Mouse (Mus musculus) stomach, embryonic 14.5 days (tissue): ENCODE data around the gene Sec24d. TPM values are rescaled to one million over a fixed set of nuclear protein-coding genes. Genes with fewer than 3 reads are reported as not detected.
A peak's percentile ranks its signal among the peaks of the same experiment; 100 is the strongest.

Source experiments
- ATAC-seq: fragments of 200-750 bp; cut with Nextera tagmentation; 2 replicates; pipeline ENCODE4 v1.8.0; 2017; ENCODE audit warnings: low read depth, moderate TSS enrichment; ENCODE audit not compliant: insufficient number of reproducible peaks, insufficient read depth, low FRiP score
- H3K27ac ChIP-seq: fragments of 300-500 bp; sonication (generic); 2 replicates; pipeline ENCODE4 v1.5.1; 2014; ENCODE audit warnings: mild to moderate bottlenecking, low read length, moderate library complexity, mixed read lengths
- H3K27me3 ChIP-seq: fragments of 300-500 bp; sonication (generic); 2 replicates; pipeline ENCODE4 v1.6.1; 2014; ENCODE audit warnings: low read length, control low read depth, mixed read lengths; ENCODE audit not compliant: control insufficient read depth, insufficient read depth
- H3K36me3 ChIP-seq: fragments of 300-500 bp; sonication (generic); 2 replicates; pipeline ENCODE4 v1.6.1; 2014; ENCODE audit warnings: mild to moderate bottlenecking, control low read depth, low read length, moderate library complexity, mixed read lengths; ENCODE audit not compliant: control insufficient read depth, insufficient read depth
- H3K4me1 ChIP-seq: fragments of 300-500 bp; sonication (generic); 2 replicates; pipeline ENCODE4 v1.6.1; 2014; ENCODE audit warnings: low read length, control low read depth, mixed read lengths; ENCODE audit not compliant: control insufficient read depth, insufficient read depth
- H3K4me2 ChIP-seq: fragments of 300-500 bp; sonication (generic); replicated peaks from 2 replicates; pipeline ENCODE4 v1.6.1; 2014; ENCODE audit warnings: low read depth, low read length, control low read depth
- H3K4me3 ChIP-seq: fragments of 300-500 bp; sonication (generic); 2 replicates; pipeline ENCODE4 v1.5.1; 2014; ENCODE audit warnings: low read depth, low read length, control low read depth
- H3K9ac ChIP-seq: fragments of 300-500 bp; sonication (generic); replicated peaks from 2 replicates; pipeline ENCODE4 v1.6.1; 2014; ENCODE audit warnings: low read depth, mild to moderate bottlenecking, control low read depth, low read length, moderate library complexity, mixed read lengths
- H3K9me3 ChIP-seq: fragments of 300-500 bp; sonication (generic); 2 replicates; pipeline ENCODE4 v1.6.1; 2016; ENCODE audit warnings: low read depth, low read length, control low read depth; ENCODE audit not compliant: control insufficient read depth
- WGBS: fragments of 180-500 bp; shearing (Covaris S2); extraction: QIAGEN DNeasy Blood & Tissue Kit; methylation state at CpG from one replicate; pipeline ENCODE4 v1.1.7; 2014; 5-methylcytosine and 5-hydroxymethylcytosine counted together
- polyA plus RNA-seq: library from polyadenylated mRNA; unstranded; fragments of >200 nt; fragmentation: Nextera tagmentation; extraction: Ambion mirVana; gene quantifications from 2 replicates; pipeline ENCODE4 v1.2.1, GENCODE M21; 2014

Gene Sec24d
- polyA plus RNA-seq, 1 experiment from 2014 or later = 96.9 TPM

GRCm38 (mm10) chr3:123336455-123336854 lies 69.2 kb downstream of the Sec24d start:
- Histone ChIP-seq H3K4me2 (no peak overlapping the region), H3K36me3 (peaks cover 9% of the 10 kb centered on the region; the same call in 1 of the 2 replicates), H3K27me3 (no peaks in the 10 kb centered on the region), H3K27ac (peak overlapping the region; percentile 89), H3K4me3 (no peak overlapping the region), H3K4me1 (peaks cover 43% of the 10 kb centered on the region), H3K9ac (no peak overlapping the region), H3K9me3 (no peaks in the 10 kb centered on the region)
- WGBS = 26% methylated on average over 7 of the region's 7 CpGs
- ATAC-seq = no peak

GRCm38 (mm10) chr3:123336951-123337350 lies 69.7 kb downstream of the Sec24d start:
- ATAC-seq = no peak
- Histone ChIP-seq H3K4me2 (no peak overlapping the region), H3K9me3 (no peaks in the 10 kb centered on the region), H3K36me3 (peaks cover 9% of the 10 kb centered on the region; the same call in 1 of the 2 replicates), H3K27me3 (no peaks in the 10 kb centered on the region), H3K4me1 (peaks cover 43% of the 10 kb centered on the region), H3K4me3 (no peak overlapping the region), H3K9ac (no peak overlapping the region), H3K27ac (peak overlapping the region; percentile 89)
- WGBS = 50% methylated on average over 5 of the region's 5 CpGs

GRCm38 (mm10) chr3:123337853-123338252 lies 70.6 kb downstream of the Sec24d start:
- Histone ChIP-seq H3K4me1 (peaks cover 38% of the 10 kb centered on the region), H3K4me2 (no peak overlapping the region), H3K4me3 (no peak overlapping the region), H3K27me3 (no peaks in the 10 kb centered on the region), H3K9me3 (no peaks in the 10 kb centered on the region), H3K9ac (no peak overlapping the region), H3K27ac (peak overlapping the region; percentile 89; the same call in 1 of the 2 replicates), H3K36me3 (peaks cover 12% of the 10 kb centered on the region; the same call in 1 of the 2 replicates)
- ATAC-seq = no peak
- WGBS = 60% methylated on average over 6 of the region's 6 CpGs

GRCm38 (mm10) chr3:123338666-123339195 lies 71.5 kb downstream of the Sec24d start:
- no peak overlapping the region for H3K4me2 ChIP-seq
- peak overlapping the region; percentile 89 for H3K27ac ChIP-seq
- peaks cover 34% of the 10 kb centered on the region for H3K4me1 ChIP-seq
- no peak overlapping the region for H3K9ac ChIP-seq
- no peak overlapping the region for H3K4me3 ChIP-seq
- no peaks in the 10 kb centered on the region for H3K27me3 ChIP-seq
- H3K9me3 ChIP-seq = no peaks in the 10 kb centered on the region
- peaks cover 19% of the 10 kb centered on the region; the same call in 1 of the 2 replicates for H3K36me3 ChIP-seq
- ATAC-seq = no peak
- 39% methylated on average over 12 of the region's 12 CpGs for WGBS

DNA sequence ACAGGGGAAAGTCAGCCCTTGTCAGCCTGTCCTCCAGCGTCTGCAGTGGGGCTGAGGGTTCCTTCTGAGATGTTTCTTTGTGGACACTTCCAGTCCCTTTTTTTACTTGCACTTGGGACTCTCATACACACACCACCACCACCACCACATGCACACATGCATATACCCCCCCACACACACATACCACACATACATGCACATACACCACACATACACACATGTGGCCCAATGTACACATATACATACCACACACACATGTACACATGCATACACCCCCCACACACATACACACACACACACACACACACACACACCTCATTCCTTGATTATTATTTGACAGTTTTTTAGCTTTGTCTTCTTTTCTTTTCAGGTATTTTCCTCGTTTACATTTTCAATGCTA lies 73.8 kb downstream of the Sec24d start:
- 78% methylated on average over 2 of the region's 2 CpGs for WGBS
- H3K36me3 ChIP-seq = peaks cover 29% of the 10 kb centered on the region; the same call in 1 of the 2 replicates
- no peak overlapping the region for H3K4me2 ChIP-seq
- H3K9me3 ChIP-seq = no peaks in the 10 kb centered on the region
- no peak for ATAC-seq
- no peaks in the 10 kb centered on the region for H3K27me3 ChIP-seq
- H3K4me1 ChIP-seq = peaks cover 18% of the 10 kb centered on the region
- no peak overlapping the region for H3K27ac ChIP-seq
- H3K9ac ChIP-seq = no peak overlapping the region
- no peak overlapping the region for H3K4me3 ChIP-seq

- Histone ChIP-seq H3K4me3 (no peak overlapping the region), H3K36me3 (peaks cover 32% of the 10 kb centered on the region), H3K27me3 (no peaks in the 10 kb centered on the region), H3K27ac (no peak overlapping the region), H3K9ac (no peak overlapping the region), H3K4me1 (no peaks in the 10 kb centered on the region), H3K4me2 (no peak overlapping the region), H3K9me3 (no peaks in the 10 kb centered on the region)
- no peak for ATAC-seq
- 52% methylated on average over 6 of the region's 6 CpGs for WGBS
These were observed 76.4 kb downstream of the Sec24d start for GRCm38 (mm10) chr3:123343690-123344089.

GRCm38 (mm10) chr3:123348080-123348802 lies 81.0 kb downstream of the Sec24d start:
- no peak for ATAC-seq
- no peaks in the 10 kb centered on the region for H3K4me1 ChIP-seq
- no peak overlapping the region for H3K9ac ChIP-seq
- no peaks in the 10 kb centered on the region for H3K9me3 ChIP-seq
- no peak overlapping the region for H3K4me2 ChIP-seq
- WGBS = 67% methylated on average over 12 of the region's 12 CpGs
- no peaks in the 10 kb centered on the region for H3K27me3 ChIP-seq
- no peak overlapping the region for H3K4me3 ChIP-seq
- no peak overlapping the region for H3K27ac ChIP-seq
- peaks cover 42% of the 10 kb centered on the region for H3K36me3 ChIP-seq

DNA sequence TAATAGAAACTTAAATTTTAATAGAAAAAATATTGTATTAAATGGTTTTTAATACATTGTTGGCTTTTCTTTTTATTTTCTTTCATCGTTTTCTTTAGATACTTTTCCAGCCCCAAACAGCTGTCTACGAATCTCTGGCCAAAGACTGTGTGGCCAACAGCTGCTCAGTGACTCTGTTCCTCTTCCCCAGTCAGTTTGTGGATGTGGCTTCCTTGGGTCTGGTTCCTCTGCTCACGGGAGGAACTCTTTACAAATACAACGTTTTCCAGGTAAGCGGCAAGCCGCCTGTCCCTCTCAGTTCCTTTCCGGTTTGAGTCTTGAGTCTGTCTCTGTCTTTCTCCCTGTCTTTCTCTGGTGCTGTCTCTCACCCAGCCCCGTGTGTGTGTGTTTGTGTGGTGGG lies 83.3 kb downstream of the Sec24d start:
- no peaks in the 10 kb centered on the region for H3K4me1 ChIP-seq
- H3K27me3 ChIP-seq = no peaks in the 10 kb centered on the region
- H3K9ac ChIP-seq = no peak overlapping the region
- no peak overlapping the region for H3K27ac ChIP-seq
- ATAC-seq = no peak
- H3K4me3 ChIP-seq = no peak overlapping the region
- no peak overlapping the region for H3K4me2 ChIP-seq
- H3K36me3 ChIP-seq = peaks cover 44% of the 10 kb centered on the region
- WGBS = 80% methylated on average over 8 of the region's 8 CpGs
- no peaks in the 10 kb centered on the region for H3K9me3 ChIP-seq
